Mouse (Mus musculus): Measurements from ENCODE around the gene Stambp. TPM values are rescaled to one million over a fixed set of nuclear protein-coding genes. Genes with fewer than 3 reads are reported as not detected.

The Stambp gene
- total RNA-seq, 2 experiments from 2014 or later: 5.5 to 6.5 TPM

- peak; percentile 92 to 95 for DNase-seq
- intact Hi-C loops (cut with DNase I): no loop called here
Measured at GRCm38 (mm10) chr6:83506258-83507167, 66.0 kb downstream of the Stambp start, which contains the start of gene Dguok. Dguok (minus strand) TSS chr6:83506969.

- DNase-seq: no peak
- intact Hi-C loops (cut with DNase I): no loop called here
Measured at GRCm38 (mm10) chr6:83505554-83505953, 67.0 kb downstream of the Stambp start.

GRCm38 (mm10) chr6:83503361-83503760, 69.2 kb downstream of the Stambp start:
- intact Hi-C loops (cut with DNase I): loop anchor here (2.0 kb wide), 1 partner anchor 47 kb away; no protein-coding TSS in a partner anchor

GRCm38 (mm10) chr6:83502656-83503055, 69.9 kb downstream of the Stambp start:
- intact Hi-C loops (cut with DNase I): loop anchor here (2.0 kb wide), 1 partner anchor 46 kb away; no protein-coding TSS in a partner anchor
- DNase-seq: no peak

More at GRCm38 (mm10) chr6:83503361-83503760, 69.2 kb downstream of the Stambp start:
- DNase-seq: no peak

- intact Hi-C loops (cut with DNase I): loop anchor here (2.0 kb wide), 1 partner anchor 45 kb away; no protein-coding TSS in a partner anchor
- DNase-seq: no peak
Measured at GRCm38 (mm10) chr6:83501524-83502310, 70.8 kb downstream of the Stambp start.

GRCm38 (mm10) chr6:83500462-83500861, 72.1 kb downstream of the Stambp start:
- intact Hi-C loops (cut with DNase I): no loop called here
- DNase-seq: no peak

- DNase-seq: no peak
- intact Hi-C loops (cut with DNase I): no loop called here
Measured at GRCm38 (mm10) chr6:83499078-83499477, 73.5 kb downstream of the Stambp start.

- no peak for DNase-seq
- intact Hi-C loops (cut with DNase I): no loop called here
Measured at GRCm38 (mm10) chr6:83496753-83497710, 75.5 kb downstream of the Stambp start.

- intact Hi-C loops (cut with DNase I): no loop called here
- DNase-seq: no peak
Measured at GRCm38 (mm10) chr6:83496009-83496752, 76.3 kb downstream of the Stambp start.

Other genes with a start within 250 kb of the Stambp start
- gene Mthfd2, start 246.8 kb downstream of the Stambp start, total RNA-seq (2021): 1 to 10 TPM; 4.3 to 8.2 TPM
- 1 to 10 TPM; 9.5 to 9.8 TPM for gene Mob1a, start 246.7 kb downstream of the Stambp start, total RNA-seq (2021)
- gene Bola3, start 223.6 kb downstream of the Stambp start, total RNA-seq (2021): 100 to 1,000 TPM; 223 to 243 TPM
- gene Tet3, start 113.6 kb downstream of the Stambp start, total RNA-seq (2021): 10 to 100 TPM; 21.1 to 23.7 TPM
- 10 to 100 TPM; 14.8 to 17.8 TPM for gene Dguok, start 65.8 kb downstream of the Stambp start, total RNA-seq (2021)
- gene Actg2, start 36.5 kb downstream of the Stambp start, total RNA-seq (2021): under 1 TPM in 1 of 2 experiments, not detected in 1; 0.39 TPM
- gene Clec4f, start 83.5 kb upstream of the Stambp start, total RNA-seq (2021): not detected
- under 1 TPM in 1 of 2 experiments, not detected in 1; 0.18 TPM for gene Cd207, start 105.1 kb upstream of the Stambp start, total RNA-seq (2021)
- gene Vax2, start 138.5 kb upstream of the Stambp start, total RNA-seq (2021): not detected
- not detected for gene Atp6v1b1, start 170.3 kb upstream of the Stambp start, total RNA-seq (2021)
- not detected for gene Ankrd53, start 189.9 kb upstream of the Stambp start, total RNA-seq (2021)
- 10 to 100 TPM; 42.8 to 56.4 TPM for gene Tex261, start 203.1 kb upstream of the Stambp start, total RNA-seq (2021)
- gene Nagk, start 222.3 kb upstream of the Stambp start, total RNA-seq (2021): 1 to 10 TPM; 4.4 to 4.6 TPM

All from gastrocnemius, postnatal 36 days (tissue).